Mouse (Mus musculus) kidney, embryonic 16.5 days (tissue): ENCODE results near the gene Car10. TPM values are rescaled to one million over a fixed set of nuclear protein-coding genes. Genes with fewer than 3 reads are reported as not detected.

Experiments
- ATAC-seq: fragments of 200-750 bp; cut with Nextera tagmentation; 2 replicates; pipeline ENCODE4 v1.8.0; 2017; ENCODE audit warnings: moderate TSS enrichment; ENCODE audit not compliant: low FRiP score, low TSS enrichment
- H3K27ac ChIP-seq: fragments of 300-500 bp; sonication (generic); 2 replicates; pipeline ENCODE4 v1.5.1; 2014; ENCODE audit warnings: low read length
- H3K27me3 ChIP-seq: fragments of 300-500 bp; sonication (generic); 2 replicates; pipeline ENCODE4 v1.6.1; 2014; ENCODE audit warnings: low read length, control low read depth, mixed read lengths; ENCODE audit not compliant: insufficient read depth
- H3K36me3 ChIP-seq: fragments of 300-500 bp; sonication (generic); 2 replicates; pipeline ENCODE4 v1.6.1; 2014; ENCODE audit warnings: low read length, control low read depth, mixed read lengths; ENCODE audit not compliant: insufficient read depth
- H3K4me1 ChIP-seq: fragments of 300-500 bp; sonication (generic); 2 replicates; pipeline ENCODE4 v1.6.1; 2014; ENCODE audit warnings: low read length, control low read depth, mixed read lengths; ENCODE audit not compliant: insufficient read depth
- H3K4me2 ChIP-seq: fragments of 300-500 bp; sonication (generic); replicated peaks from 2 replicates; pipeline ENCODE4 v1.6.1; 2014; ENCODE audit warnings: low read depth, low read length
- H3K4me3 ChIP-seq: fragments of 300-500 bp; sonication (generic); 2 replicates; pipeline ENCODE4 v1.5.1; 2014; ENCODE audit warnings: mild to moderate bottlenecking, low read length
- H3K9ac ChIP-seq: fragments of 300-500 bp; sonication (generic); replicated peaks from 2 replicates; pipeline ENCODE4 v1.6.1; 2014; ENCODE audit warnings: low read length
- H3K9me3 ChIP-seq: fragments of 300-500 bp; sonication (generic); 2 replicates; pipeline ENCODE4 v1.6.1; 2016; ENCODE audit warnings: low read length, control low read depth
- WGBS: fragments of 180-500 bp; shearing (Covaris S2); extraction: QIAGEN DNeasy Blood & Tissue Kit; methylation state at CpG from one replicate; pipeline ENCODE4 v1.1.7; 2014; 5-methylcytosine and 5-hydroxymethylcytosine counted together
- polyA plus RNA-seq: library from polyadenylated mRNA; unstranded; fragments of >200 nt; fragmentation: Nextera tagmentation; extraction: Ambion mirVana; gene quantifications from 2 replicates; pipeline ENCODE4 v1.2.1, GENCODE M21; 2015

Gene Car10
- polyA plus RNA-seq, 1 experiment from 2014 or later = 0.22 TPM

- Histone ChIP-seq H3K36me3 (no peaks in the 10 kb centered on the region), H3K4me1 (no peaks in the 10 kb centered on the region), H3K4me2 (no peak overlapping the region), H3K4me3 (no peak overlapping the region), H3K27me3 (no peaks in the 10 kb centered on the region), H3K27ac (no peak overlapping the region), H3K9me3 (no peaks in the 10 kb centered on the region), H3K9ac (no peak overlapping the region)
- 65% methylated on average over 7 of the region's 7 CpGs for WGBS
- ATAC-seq = no peak
Observed at GRCm38 (mm10) chr11:93608716-93609115, 510.9 kb downstream of the Car10 start.

GRCm38 (mm10) chr11:93612071-93612470 lies 514.2 kb downstream of the Car10 start:
- no peak overlapping the region for H3K27ac ChIP-seq
- H3K36me3 ChIP-seq = no peaks in the 10 kb centered on the region
- no peaks in the 10 kb centered on the region for H3K4me1 ChIP-seq
- H3K9me3 ChIP-seq = no peaks in the 10 kb centered on the region
- H3K27me3 ChIP-seq = no peaks in the 10 kb centered on the region
- H3K4me2 ChIP-seq = no peak overlapping the region
- no peak for ATAC-seq
- no peak overlapping the region for H3K9ac ChIP-seq
- WGBS = 75% methylated on average over 4 of the region's 4 CpGs
- no peak overlapping the region for H3K4me3 ChIP-seq

- H3K4me3 ChIP-seq = no peak overlapping the region
- H3K9me3 ChIP-seq = no peaks in the 10 kb centered on the region
- no peak overlapping the region for H3K4me2 ChIP-seq
- H3K27ac ChIP-seq = no peak overlapping the region
- ATAC-seq = no peak
- H3K4me1 ChIP-seq = no peaks in the 10 kb centered on the region
- H3K27me3 ChIP-seq = no peaks in the 10 kb centered on the region
- no peak overlapping the region for H3K9ac ChIP-seq
- H3K36me3 ChIP-seq = no peaks in the 10 kb centered on the region
Observed at GRCm38 (mm10) chr11:93614851-93615250, 517.0 kb downstream of the Car10 start.

GRCm38 (mm10) chr11:93623605-93624004 lies 525.8 kb downstream of the Car10 start:
- 88% methylated on average over 5 of the region's 5 CpGs for WGBS
- Histone ChIP-seq H3K27ac (no peak overlapping the region), H3K9me3 (peaks cover 5% of the 10 kb centered on the region; the same call in 1 of the 2 replicates), H3K36me3 (no peaks in the 10 kb centered on the region), H3K4me3 (no peak overlapping the region), H3K4me2 (no peak overlapping the region), H3K27me3 (no peaks in the 10 kb centered on the region), H3K4me1 (no peaks in the 10 kb centered on the region), H3K9ac (no peak overlapping the region)
- ATAC-seq = no peak

GRCm38 (mm10) chr11:93639410-93639809 lies 541.6 kb downstream of the Car10 start:
- no peak overlapping the region for H3K27ac ChIP-seq
- no peak for ATAC-seq
- H3K9me3 ChIP-seq = no peaks in the 10 kb centered on the region
- no peaks in the 10 kb centered on the region for H3K36me3 ChIP-seq
- H3K27me3 ChIP-seq = no peaks in the 10 kb centered on the region
- 72% methylated on average over 3 of the region's 3 CpGs for WGBS
- no peak overlapping the region for H3K4me3 ChIP-seq
- H3K9ac ChIP-seq = no peak overlapping the region
- no peaks in the 10 kb centered on the region for H3K4me1 ChIP-seq
- H3K4me2 ChIP-seq = no peak overlapping the region

- H3K4me2 ChIP-seq = no peak overlapping the region
- ATAC-seq = no peak
- H3K27ac ChIP-seq = no peak overlapping the region
- no peak overlapping the region for H3K4me3 ChIP-seq
- H3K9me3 ChIP-seq = no peaks in the 10 kb centered on the region
- H3K9ac ChIP-seq = no peak overlapping the region
- H3K27me3 ChIP-seq = no peaks in the 10 kb centered on the region
- 89% methylated on average over 5 of the region's 5 CpGs for WGBS
- no peaks in the 10 kb centered on the region for H3K36me3 ChIP-seq
- H3K4me1 ChIP-seq = no peaks in the 10 kb centered on the region
Observed at GRCm38 (mm10) chr11:93640954-93641353, 543.1 kb downstream of the Car10 start.

- H3K4me1 ChIP-seq = no peaks in the 10 kb centered on the region
- no peak overlapping the region for H3K27ac ChIP-seq
- H3K9ac ChIP-seq = no peak overlapping the region
- H3K9me3 ChIP-seq = no peaks in the 10 kb centered on the region
- no peaks in the 10 kb centered on the region for H3K27me3 ChIP-seq
- H3K36me3 ChIP-seq = no peaks in the 10 kb centered on the region
- 93% methylated on average over 1 of the region's 1 CpGs for WGBS
- no peak overlapping the region for H3K4me3 ChIP-seq
- no peak overlapping the region for H3K4me2 ChIP-seq
- no peak for ATAC-seq
Observed at GRCm38 (mm10) chr11:93642331-93642730, 544.5 kb downstream of the Car10 start.

- H3K9me3 ChIP-seq = no peaks in the 10 kb centered on the region
- no peaks in the 10 kb centered on the region for H3K27me3 ChIP-seq
- no peak overlapping the region for H3K4me3 ChIP-seq
- no peak for ATAC-seq
- H3K9ac ChIP-seq = no peak overlapping the region
- no peaks in the 10 kb centered on the region for H3K36me3 ChIP-seq
- H3K4me2 ChIP-seq = no peak overlapping the region
- no peak overlapping the region for H3K27ac ChIP-seq
- H3K4me1 ChIP-seq = no peaks in the 10 kb centered on the region
- 88% methylated on average over 4 of the region's 4 CpGs for WGBS
Observed at GRCm38 (mm10) chr11:93643006-93643405, 545.2 kb downstream of the Car10 start.

- H3K4me2 ChIP-seq = no peak overlapping the region
- H3K36me3 ChIP-seq = no peaks in the 10 kb centered on the region
- H3K9ac ChIP-seq = no peak overlapping the region
- H3K27me3 ChIP-seq = no peaks in the 10 kb centered on the region
- H3K9me3 ChIP-seq = no peaks in the 10 kb centered on the region
- H3K27ac ChIP-seq = no peak overlapping the region
- no peak overlapping the region for H3K4me3 ChIP-seq
- no peaks in the 10 kb centered on the region for H3K4me1 ChIP-seq
- no peak for ATAC-seq
- WGBS = 92% methylated on average over 9 of the region's 9 CpGs
Observed at GRCm38 (mm10) chr11:93643436-93643835, 545.6 kb downstream of the Car10 start.

GRCm38 (mm10) chr11:93646216-93646615 lies 548.4 kb downstream of the Car10 start:
- H3K27ac ChIP-seq = no peak overlapping the region
- no peak overlapping the region for H3K9ac ChIP-seq
- no peaks in the 10 kb centered on the region; the same call in 1 of the 2 replicates for H3K9me3 ChIP-seq
- no peak for ATAC-seq
- 85% methylated on average over 3 of the region's 3 CpGs for WGBS
- no peak overlapping the region for H3K4me3 ChIP-seq
- H3K4me2 ChIP-seq = no peak overlapping the region
- H3K36me3 ChIP-seq = no peaks in the 10 kb centered on the region
- H3K27me3 ChIP-seq = no peaks in the 10 kb centered on the region
- no peaks in the 10 kb centered on the region for H3K4me1 ChIP-seq
